Mouse (Mus musculus) embryo, embryonic 10 days (tissue): ENCODE measurements at regions not wholly inside any gene's neighbourhood (a gene's known extent, or its start where the extent isn't known, plus 50 kb on each side); places are given as distances from the start of the nearest gene placed in this dataset.

Experiments
- DNase-seq: peaks from one replicate; pipeline ENCODE4 v3.0.0-alpha.2; 2015; ENCODE audit warnings: low spot score

GRCm38 (mm10) chr5:64609378-64610087, 193.7 kb upstream of the Klf3 start:
- no peak for DNase-seq

GRCm38 (mm10) chr5:64610146-64610545, 193.0 kb upstream of the Klf3 start:
- peak; percentile 79 for DNase-seq

- DNase-seq: peak; percentile 99
Measured at GRCm38 (mm10) chr5:64610562-64611405, 192.4 kb upstream of the Klf3 start.

- no peak for DNase-seq
Measured at GRCm38 (mm10) chr5:64612017-64612416, 191.2 kb upstream of the Klf3 start.

- no peak for DNase-seq
Measured at GRCm38 (mm10) chr5:64613696-64614095, 189.5 kb upstream of the Klf3 start.

- no peak for DNase-seq
Measured at GRCm38 (mm10) chr5:64618126-64618525, 185.1 kb upstream of the Klf3 start.

GRCm38 (mm10) chr5:64619752-64620151, 183.4 kb upstream of the Klf3 start:
- DNase-seq: no peak

- DNase-seq: no peak
Measured at GRCm38 (mm10) chr5:64620726-64621125, 182.5 kb upstream of the Klf3 start.

- no peak for DNase-seq
Measured at GRCm38 (mm10) chr5:64621386-64621785, 181.8 kb upstream of the Klf3 start.

- no peak for DNase-seq
Measured at GRCm38 (mm10) chr5:64623653-64624052, 179.5 kb upstream of the Klf3 start.

GRCm38 (mm10) chr5:64624205-64624604, 179.0 kb upstream of the Klf3 start:
- no peak for DNase-seq

- DNase-seq: no peak
Measured at GRCm38 (mm10) chr5:64625421-64625820, 177.8 kb upstream of the Klf3 start.

GRCm38 (mm10) chr5:64625841-64626298, 177.3 kb upstream of the Klf3 start:
- DNase-seq: no peak

GRCm38 (mm10) chr5:64626351-64626750, 176.8 kb upstream of the Klf3 start:
- DNase-seq: no peak

- DNase-seq: no peak
Measured at GRCm38 (mm10) chr5:64630582-64630981, 172.6 kb upstream of the Klf3 start.

GRCm38 (mm10) chr5:64632171-64632570, 171.0 kb upstream of the Klf3 start:
- DNase-seq: no peak

- peak; percentile 62 for DNase-seq
Measured at GRCm38 (mm10) chr5:64634008-64634407, 169.2 kb upstream of the Klf3 start.

- DNase-seq: no peak
Measured at GRCm38 (mm10) chr5:64634721-64635120, 168.5 kb upstream of the Klf3 start.

GRCm38 (mm10) chr5:64636301-64636700, 166.9 kb upstream of the Klf3 start:
- DNase-seq: no peak

- DNase-seq: no peak
Measured at GRCm38 (mm10) chr5:64643584-64643983, 159.6 kb upstream of the Klf3 start.

GRCm38 (mm10) chr5:64647417-64648125, 155.6 kb upstream of the Klf3 start:
- peak; percentile 88 for DNase-seq

- DNase-seq: peak; percentile 75
Measured at GRCm38 (mm10) chr5:64648492-64648891, 154.7 kb upstream of the Klf3 start.

- no peak for DNase-seq
Measured at GRCm38 (mm10) chr5:64651407-64651806, 151.8 kb upstream of the Klf3 start.
